Mouse (Mus musculus): Measurements from ENCODE around the gene Gnat1. TPM values are rescaled to one million over a fixed set of nuclear protein-coding genes. Genes with fewer than 3 reads are reported as not detected.

Gnat1 gene
- not detected for polyA plus RNA-seq (2015; fragmentation: Illumina TruSeq; extraction: RNeasy Lipid Tissue Mini Kit (QIAGEN cat#74804); ENCODE audit: insufficient read depth, low replicate concordance)

GRCm38 (mm10) chr9:107679501-107679900 is at the start of gene Gnat1:
Gnat1 (minus strand) TSS chr9:107679712.

GRCm38 (mm10) chr9:107709697-107710483 is 30.4 kb upstream of the Gnat1 start, which contains the start of gene Sema3f:
Sema3f (minus strand) TSS chr9:107710475.

GRCm38 (mm10) chr9:107669480-107669945 is 10.0 kb downstream of the Gnat1 start, which contains the start of gene Slc38a3:
Slc38a3 (minus strand) TSS chr9:107669530.

GRCm38 (mm10) chr9:107635279-107636028 is 44.1 kb downstream of the Gnat1 start, which contains the start of gene Gnai2:
Gnai2 (minus strand) TSS chr9:107635367.

Other genes with a start within 250 kb of the Gnat1 start
- gene Tmem115, start 145.8 kb downstream of the Gnat1 start, polyA plus RNA-seq (2015; fragmentation: Illumina TruSeq; extraction: RNeasy Lipid Tissue Mini Kit (QIAGEN cat#74804); ENCODE audit: insufficient read depth, low replicate concordance) = 5.3 TPM
- 11.6 TPM for gene Cyb561d2, start 137.5 kb downstream of the Gnat1 start, polyA plus RNA-seq (2015; fragmentation: Illumina TruSeq; extraction: RNeasy Lipid Tissue Mini Kit (QIAGEN cat#74804); ENCODE audit: insufficient read depth, low replicate concordance)
- gene Nprl2, start 137.5 kb downstream of the Gnat1 start, polyA plus RNA-seq (2015; fragmentation: Illumina TruSeq; extraction: RNeasy Lipid Tissue Mini Kit (QIAGEN cat#74804); ENCODE audit: insufficient read depth, low replicate concordance) = 20.9 TPM
- gene Zmynd10, start 132.4 kb downstream of the Gnat1 start, polyA plus RNA-seq (2015; fragmentation: Illumina TruSeq; extraction: RNeasy Lipid Tissue Mini Kit (QIAGEN cat#74804); ENCODE audit: insufficient read depth, low replicate concordance) = 0.14 TPM
- gene Rassf1, start 128.2 kb downstream of the Gnat1 start, polyA plus RNA-seq (2015; fragmentation: Illumina TruSeq; extraction: RNeasy Lipid Tissue Mini Kit (QIAGEN cat#74804); ENCODE audit: insufficient read depth, low replicate concordance) = 39.0 TPM
- gene Tusc2, start 116.5 kb downstream of the Gnat1 start, polyA plus RNA-seq (2015; fragmentation: Illumina TruSeq; extraction: RNeasy Lipid Tissue Mini Kit (QIAGEN cat#74804); ENCODE audit: insufficient read depth, low replicate concordance) = 30.9 TPM
- gene Hyal2, start 111.8 kb downstream of the Gnat1 start, polyA plus RNA-seq (2015; fragmentation: Illumina TruSeq; extraction: RNeasy Lipid Tissue Mini Kit (QIAGEN cat#74804); ENCODE audit: insufficient read depth, low replicate concordance) = 3.6 TPM
- gene Hyal1, start 102.8 kb downstream of the Gnat1 start, polyA plus RNA-seq (2015; fragmentation: Illumina TruSeq; extraction: RNeasy Lipid Tissue Mini Kit (QIAGEN cat#74804); ENCODE audit: insufficient read depth, low replicate concordance) = 4.6 TPM
- 2.7 TPM for gene Naa80, start 100.8 kb downstream of the Gnat1 start, polyA plus RNA-seq (2015; fragmentation: Illumina TruSeq; extraction: RNeasy Lipid Tissue Mini Kit (QIAGEN cat#74804); ENCODE audit: insufficient read depth, low replicate concordance)
- gene Hyal3, start 98.9 kb downstream of the Gnat1 start, polyA plus RNA-seq (2015; fragmentation: Illumina TruSeq; extraction: RNeasy Lipid Tissue Mini Kit (QIAGEN cat#74804); ENCODE audit: insufficient read depth, low replicate concordance) = 0.12 TPM
- 38.0 TPM for gene Ifrd2, start 92.1 kb downstream of the Gnat1 start, polyA plus RNA-seq (2015; fragmentation: Illumina TruSeq; extraction: RNeasy Lipid Tissue Mini Kit (QIAGEN cat#74804); ENCODE audit: insufficient read depth, low replicate concordance)
- 1.8 TPM for gene Sema3b, start 70.5 kb downstream of the Gnat1 start, polyA plus RNA-seq (2015; fragmentation: Illumina TruSeq; extraction: RNeasy Lipid Tissue Mini Kit (QIAGEN cat#74804); ENCODE audit: insufficient read depth, low replicate concordance)
- 273 TPM for gene Gnai2, start 44.3 kb downstream of the Gnat1 start, polyA plus RNA-seq (2015; fragmentation: Illumina TruSeq; extraction: RNeasy Lipid Tissue Mini Kit (QIAGEN cat#74804); ENCODE audit: insufficient read depth, low replicate concordance)
- not detected for gene Slc38a3, start 10.2 kb downstream of the Gnat1 start, polyA plus RNA-seq (2015; fragmentation: Illumina TruSeq; extraction: RNeasy Lipid Tissue Mini Kit (QIAGEN cat#74804); ENCODE audit: insufficient read depth, low replicate concordance)
- 17.7 TPM for gene Sema3f, start 30.8 kb upstream of the Gnat1 start, polyA plus RNA-seq (2015; fragmentation: Illumina TruSeq; extraction: RNeasy Lipid Tissue Mini Kit (QIAGEN cat#74804); ENCODE audit: insufficient read depth, low replicate concordance)
- gene Rbm5, start 91.3 kb upstream of the Gnat1 start, polyA plus RNA-seq (2015; fragmentation: Illumina TruSeq; extraction: RNeasy Lipid Tissue Mini Kit (QIAGEN cat#74804); ENCODE audit: insufficient read depth, low replicate concordance) = 334 TPM
- 155 TPM for gene Rbm6, start 193.5 kb upstream of the Gnat1 start, polyA plus RNA-seq (2015; fragmentation: Illumina TruSeq; extraction: RNeasy Lipid Tissue Mini Kit (QIAGEN cat#74804); ENCODE audit: insufficient read depth, low replicate concordance)
- gene Mon1a, start 208.4 kb upstream of the Gnat1 start, polyA plus RNA-seq (2015; fragmentation: Illumina TruSeq; extraction: RNeasy Lipid Tissue Mini Kit (QIAGEN cat#74804); ENCODE audit: insufficient read depth, low replicate concordance) = 3.9 TPM
- gene Mst1r, start 227.2 kb upstream of the Gnat1 start, polyA plus RNA-seq (2015; fragmentation: Illumina TruSeq; extraction: RNeasy Lipid Tissue Mini Kit (QIAGEN cat#74804); ENCODE audit: insufficient read depth, low replicate concordance) = 0.36 TPM
- gene Actl11, start 248.8 kb upstream of the Gnat1 start, polyA plus RNA-seq (2015; fragmentation: Illumina TruSeq; extraction: RNeasy Lipid Tissue Mini Kit (QIAGEN cat#74804); ENCODE audit: insufficient read depth, low replicate concordance) = not detected

All from spleen, adult 10 weeks (tissue).